Mouse (Mus musculus): Measurements from ENCODE around the gene Dnaic1. TPM values are rescaled to one million over a fixed set of nuclear protein-coding genes. Genes with fewer than 3 reads are reported as not detected.
A peak's percentile ranks its signal among the peaks of the same experiment; 100 is the strongest.

Dnaic1 gene
- total and polyA plus RNA-seq, 3 experiments = 0.34 to 4.1 (median 0.89) TPM

DNA sequence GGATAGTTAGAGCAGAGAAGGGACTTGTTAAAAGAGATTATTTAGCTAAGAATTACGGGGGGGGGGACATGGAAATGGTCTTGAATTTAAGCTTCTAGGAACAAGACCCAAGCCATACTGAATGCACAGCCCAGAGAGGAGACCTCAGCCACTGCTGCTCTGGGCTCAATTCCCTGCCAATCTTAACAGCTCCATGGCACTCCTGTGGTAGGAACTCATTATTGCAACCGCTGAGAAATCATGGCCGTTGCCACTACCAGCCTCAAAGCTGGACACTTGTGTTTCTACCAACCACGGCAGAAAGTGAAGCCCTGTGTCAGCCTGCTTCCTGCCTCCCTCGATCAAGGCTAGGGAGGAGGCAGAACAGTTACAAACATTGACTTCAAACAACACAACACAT is 75.9 kb downstream of the Dnaic1 start:
- no peak overlapping the region for H3K4me2 ChIP-seq (ENCODE audit: insufficient read depth, low read depth, poor library complexity, severe bottlenecking)
- no peak for DNase-seq (ENCODE audit: extremely low read depth)
- no peak for TF ChIP-seq ZC3H11A (IDR thresholded peaks at IDR 0.05; ENCODE audit: low read depth, low read length)
- TF ChIP-seq SMC3 (IDR thresholded peaks at IDR 0.05; ENCODE audit: low read depth, low read length) = peak; percentile 24; the same call in 1 of the 2 replicates
- TF ChIP-seq RAD21 (IDR thresholded peaks at IDR 0.05; ENCODE audit: low read depth, low read length) = peak; percentile 37
- TF ChIP-seq CTCF (conservative IDR thresholded peaks at IDR 0.05 in 1 of 2, IDR thresholded peaks at IDR 0.05 in 1 of 2; ENCODE audit: low read depth in 2 of 2, low read length in 2 of 2) = peak in 1 of 2 experiments; percentile 48; a peak in 2 of 4 replicates
- no peaks in the 10 kb centered on the region for H3K36me3 ChIP-seq (replicated peaks in 1 of 2; ENCODE audit: control insufficient read depth in 1 of 2, insufficient read depth in 1 of 2, low read length in 1 of 2)
- peaks cover 55% of the 10 kb centered on the region for H3K27me3 ChIP-seq (replicated peaks)
- no peak overlapping the region for H3K9ac ChIP-seq (ENCODE audit: insufficient read depth, low read depth)
- dilution Hi-C loops (cut with MboI; ENCODE audit: extremely low pct_ligation_motif_present, extremely low pct_unique_long_range_greater_than_20kb, low sequenced_read_pairs) = no loop called here
- in situ Hi-C loops (cut with MboI; ENCODE audit: low pct_ligation_motif_present, low pct_unique_long_range_greater_than_20kb, low sequenced_read_pairs) = no loop called here
- no peak overlapping the region for H3K27ac ChIP-seq (ENCODE audit: insufficient read depth, low read depth)
- H3K4me1 ChIP-seq (ENCODE audit: control insufficient read depth in 1 of 2, insufficient read depth in 2 of 2) = peaks cover 2 to 3% of the 10 kb centered on the region in 2 experiments; a peak in 1 of 4 replicates
- no peak overlapping the region for H3K4me3 ChIP-seq (replicated peaks in 1 of 3; ENCODE audit: low read depth in 2 of 3, low read length in 2 of 3, poor library complexity in 1 of 3)
- H3K79me2 ChIP-seq (replicated peaks; ENCODE audit: control insufficient read depth, extremely low read depth, insufficient read depth, poor library complexity, severe bottlenecking) = no peaks in the 10 kb centered on the region
- peaks cover 4% of the 10 kb centered on the region for H3K9me3 ChIP-seq (replicated peaks; ENCODE audit: low read length)

DNA sequence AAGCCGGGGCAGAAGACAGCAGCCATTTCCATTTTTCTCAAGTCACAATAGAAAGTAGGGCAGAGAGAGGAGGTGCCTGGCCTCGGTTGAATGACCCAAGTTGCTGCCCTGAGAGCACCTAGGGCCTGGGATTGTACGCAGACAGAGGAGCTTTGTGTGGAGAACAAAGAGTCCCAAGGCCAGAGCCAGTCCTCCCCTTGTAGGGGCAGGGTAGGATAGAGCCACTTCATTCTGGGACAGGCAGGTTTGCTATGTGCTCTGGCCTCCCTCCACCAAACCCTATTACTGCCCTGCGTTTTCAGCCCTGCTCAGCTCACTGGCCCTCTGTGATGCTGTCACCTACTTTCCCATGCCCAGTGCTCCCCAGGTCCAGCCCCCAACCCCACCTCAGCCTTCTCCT is 78.6 kb downstream of the Dnaic1 start:
- in situ Hi-C loops (cut with MboI; ENCODE audit: low pct_ligation_motif_present, low pct_unique_long_range_greater_than_20kb, low sequenced_read_pairs) (no loop called here), dilution Hi-C loops (cut with MboI; ENCODE audit: extremely low pct_ligation_motif_present, extremely low pct_unique_long_range_greater_than_20kb, low sequenced_read_pairs) (no loop called here)
- H3K36me3 ChIP-seq (replicated peaks in 1 of 2; ENCODE audit: control insufficient read depth in 1 of 2, insufficient read depth in 1 of 2, low read length in 1 of 2) = no peaks in the 10 kb centered on the region
- H3K4me3 ChIP-seq (replicated peaks in 1 of 3; ENCODE audit: low read depth in 2 of 3, low read length in 2 of 3, poor library complexity in 1 of 3) = no peak overlapping the region
- H3K9me3 ChIP-seq (replicated peaks; ENCODE audit: low read length) = peaks cover 4% of the 10 kb centered on the region
- no peak overlapping the region for H3K4me2 ChIP-seq (ENCODE audit: insufficient read depth, low read depth, poor library complexity, severe bottlenecking)
- TF ChIP-seq ZKSCAN1 (IDR thresholded peaks at IDR 0.05; ENCODE audit: borderline replicate concordance, low read depth, low read length) (no peak), POLR2A (IDR thresholded peaks at IDR 0.05; ENCODE audit: low read depth, low read length) (no peak), PAX5 (IDR thresholded peaks at IDR 0.05; ENCODE audit: low read length) (no peak), TBP (conservative IDR thresholded peaks at IDR 0.05; ENCODE audit: low read depth, low read length) (no peak), RAD21 (IDR thresholded peaks at IDR 0.05; ENCODE audit: low read depth, low read length) (no peak), SMC3 (IDR thresholded peaks at IDR 0.05; ENCODE audit: low read depth, low read length) (no peak), NRF1 (IDR thresholded peaks at IDR 0.05; ENCODE audit: low read depth, low read length) (no peak), GABPA (IDR thresholded peaks at IDR 0.05; ENCODE audit: insufficient replicate concordance, low read depth, low read length) (no peak), CHD2 (IDR thresholded peaks at IDR 0.05; ENCODE audit: low read length) (no peak)
- no peak overlapping the region for H3K27ac ChIP-seq (ENCODE audit: insufficient read depth, low read depth)
- H3K27me3 ChIP-seq (replicated peaks) = peaks cover 49% of the 10 kb centered on the region
- no peaks in the 10 kb centered on the region for H3K79me2 ChIP-seq (replicated peaks; ENCODE audit: control insufficient read depth, extremely low read depth, insufficient read depth, poor library complexity, severe bottlenecking)
- no peaks in the 10 kb centered on the region for H3K4me1 ChIP-seq (ENCODE audit: control insufficient read depth in 1 of 2, insufficient read depth in 2 of 2)
- no peak for DNase-seq (ENCODE audit: extremely low read depth)
- no peak overlapping the region for H3K9ac ChIP-seq (ENCODE audit: insufficient read depth, low read depth)

- Histone ChIP-seq H3K4me2 (ENCODE audit: insufficient read depth, low read depth, poor library complexity, severe bottlenecking) (no peak overlapping the region), H3K27ac (ENCODE audit: insufficient read depth, low read depth) (no peak overlapping the region), H3K27me3 (replicated peaks) (peaks cover 53% of the 10 kb centered on the region), H3K9ac (ENCODE audit: insufficient read depth, low read depth) (no peak overlapping the region), H3K9me3 (replicated peaks; ENCODE audit: low read length) (peaks cover 4% of the 10 kb centered on the region), H3K36me3 (replicated peaks in 1 of 2; ENCODE audit: control insufficient read depth in 1 of 2, insufficient read depth in 1 of 2, low read length in 1 of 2) (no peaks in the 10 kb centered on the region), H3K4me3 (replicated peaks in 1 of 3; ENCODE audit: low read depth in 2 of 3, low read length in 2 of 3, poor library complexity in 1 of 3) (no peak overlapping the region), H3K79me2 (replicated peaks; ENCODE audit: control insufficient read depth, extremely low read depth, insufficient read depth, poor library complexity, severe bottlenecking) (no peaks in the 10 kb centered on the region), H3K4me1 (ENCODE audit: control insufficient read depth in 1 of 2, insufficient read depth in 2 of 2) (no peaks in the 10 kb centered on the region)
- in situ Hi-C loops (cut with MboI; ENCODE audit: low pct_ligation_motif_present, low pct_unique_long_range_greater_than_20kb, low sequenced_read_pairs) = no loop called here
- TF ChIP-seq BHLHE40 (IDR thresholded peaks at IDR 0.05; ENCODE audit: low read depth, low read length) (no peak), RAD21 (IDR thresholded peaks at IDR 0.05; ENCODE audit: low read depth, low read length) (no peak)
- no peak for DNase-seq (ENCODE audit: extremely low read depth)
- dilution Hi-C loops (cut with MboI; ENCODE audit: extremely low pct_ligation_motif_present, extremely low pct_unique_long_range_greater_than_20kb, low sequenced_read_pairs) = no loop called here
Observed at GRCm38 (mm10) chr4:41648627-41649026, 79.1 kb downstream of the Dnaic1 start.

Data from CH12.LX (cell line).